Mouse (Mus musculus): ENCODE data around the gene Nhej1.

DNA sequence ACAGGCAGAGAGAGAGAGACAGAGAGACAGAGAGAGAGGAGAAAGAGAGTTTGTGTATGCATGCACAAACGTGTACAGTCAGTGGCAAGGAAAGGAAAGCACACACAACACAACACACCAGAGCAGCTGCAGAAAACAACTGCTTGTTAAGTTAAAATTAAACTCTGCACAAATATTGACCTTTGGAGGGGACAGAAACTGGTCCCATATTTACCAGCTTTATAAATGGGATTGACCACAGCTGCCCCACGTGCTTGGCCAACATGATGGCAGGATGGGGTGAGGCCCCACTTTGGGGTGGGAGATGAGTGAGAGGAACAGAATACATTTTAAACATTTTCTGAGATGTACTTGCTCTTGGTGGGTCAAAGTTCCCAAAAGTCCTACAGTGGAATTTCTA lies 114.8 kb downstream of the Nhej1 start:
- TF ChIP-seq ZC3H11A (IDR thresholded peaks at IDR 0.05; ENCODE audit: borderline replicate concordance, low read depth, low read length) (no peak), ZNF384 (IDR thresholded peaks at IDR 0.05; ENCODE audit: low read depth, low read length) (no peak), MAFK (IDR thresholded peaks at IDR 0.05; ENCODE audit: insufficient read depth, low read depth, low read length) (no peak)

Measured in ES-E14 (cell line).